Mouse (Mus musculus) forebrain, embryonic 14.5 days (tissue): ENCODE data around the gene Hnrnpa1. TPM values are rescaled to one million over a fixed set of nuclear protein-coding genes. Genes with fewer than 3 reads are reported as not detected.
"Not testable (repeated sequence)": the region's sequence is repeated elsewhere in the genome, so short reads cannot be mapped to it uniquely, and the experiment has no call there.

ENCODE experiments used
- ATAC-seq: fragments of 200-750 bp; cut with Nextera tagmentation; 2 replicates; pipeline ENCODE4 v1.8.0; 2017; ENCODE audit warnings: mild to moderate bottlenecking, moderate library complexity
- DNase-seq: peaks from one replicate; pipeline ENCODE4 v3.0.0-alpha.2; 2015; ENCODE audit warnings: low spot score
- H3K27ac ChIP-seq: fragments of 300-500 bp; sonication (generic); 2 replicates; pipeline ENCODE4 v1.5.1; 2014; ENCODE audit warnings: low read depth, mild to moderate bottlenecking, control low read depth, low read length, moderate library complexity
- H3K27me3 ChIP-seq: fragments of 300-500 bp; sonication (generic); replicated peaks from 2 replicates; pipeline ENCODE4 v1.6.1; 2014; ENCODE audit warnings: low read length, control low read depth, mixed read lengths; ENCODE audit not compliant: control insufficient read depth, insufficient read depth
- H3K36me3 ChIP-seq: fragments of 300-500 bp; sonication (generic); 2 replicates; pipeline ENCODE4 v1.6.1; 2014; ENCODE audit warnings: low read length, control low read depth; ENCODE audit not compliant: control insufficient read depth, insufficient read depth
- H3K4me1 ChIP-seq: fragments of 300-500 bp; sonication (generic); 2 replicates; pipeline ENCODE4 v1.6.1; 2014; ENCODE audit warnings: antibody characterized with exemption, low read length, control low read depth; ENCODE audit not compliant: control insufficient read depth, insufficient read depth
- H3K4me2 ChIP-seq: fragments of 300-500 bp; sonication (generic); 2 replicates; pipeline ENCODE4 v1.6.1; 2014; ENCODE audit warnings: mild to moderate bottlenecking, control low read depth, low read length
- H3K4me3 ChIP-seq: fragments of 300-500 bp; sonication (generic); 2 replicates; pipeline ENCODE4 v1.5.1; 2014; ENCODE audit warnings: low read depth, low read length, control low read depth
- H3K9ac ChIP-seq: fragments of 300-500 bp; sonication (generic); 2 replicates; pipeline ENCODE4 v1.6.1; 2014; ENCODE audit warnings: mild to moderate bottlenecking, low read length, control low read depth, moderate library complexity
- H3K9me3 ChIP-seq: fragments of 300-500 bp; sonication (generic); replicated peaks from 2 replicates; pipeline ENCODE4 v1.6.1; 2016; ENCODE audit warnings: low read length, control low read depth, mixed read lengths; ENCODE audit not compliant: control insufficient read depth
- WGBS: fragments of 180-500 bp; shearing (Covaris S2); extraction: QIAGEN DNeasy Blood & Tissue Kit; methylation state at CpG from one replicate; pipeline ENCODE4 v1.1.7; 2014; 5-methylcytosine and 5-hydroxymethylcytosine counted together
- polyA plus RNA-seq: library from polyadenylated mRNA; unstranded; fragments of >200 nt; fragmentation: Nextera tagmentation; extraction: Ambion mirVana; gene quantifications from 2 replicates; pipeline ENCODE4 v1.2.1, GENCODE M21; 2014

Hnrnpa1 gene
- polyA plus RNA-seq, 1 experiment from 2014 or later, result 857 TPM

- Histone ChIP-seq H3K4me3 (no peak overlapping the region), H3K27ac (no peak overlapping the region), H3K4me1 (no peaks in the 10 kb centered on the region; the same call in 1 of the 2 replicates), H3K9ac (no peak overlapping the region), H3K9me3 (no peaks in the 10 kb centered on the region), H3K27me3 (no peaks in the 10 kb centered on the region), H3K4me2 (no peak overlapping the region), H3K36me3 (peaks cover 11% of the 10 kb centered on the region; the same call in 1 of the 2 replicates)
- WGBS, result 83% methylated on average over 2 of the region's 2 CpGs
- DNase-seq, result no peak
- ATAC-seq, result no peak
These were observed 7.1 kb upstream of the Hnrnpa1 start for GRCm38 (mm10) chr15:103233119-103233518.

GRCm38 (mm10) chr15:103237295-103237694 is 2.9 kb upstream of the Hnrnpa1 start:
- H3K9me3 ChIP-seq, result no peaks in the 10 kb centered on the region
- ATAC-seq (no peak), DNase-seq (no peak)
- H3K4me1 ChIP-seq, result peaks cover 6% of the 10 kb centered on the region
- H3K9ac ChIP-seq, result no peak overlapping the region
- H3K27me3 ChIP-seq, result no peaks in the 10 kb centered on the region
- WGBS, result 92% methylated on average over 7 of the region's 7 CpGs
- peaks cover 25% of the 10 kb centered on the region for H3K36me3 ChIP-seq
- no peak overlapping the region for H3K4me2 ChIP-seq
- no peak overlapping the region for H3K4me3 ChIP-seq
- H3K27ac ChIP-seq, result no peak overlapping the region

- Histone ChIP-seq H3K4me2 (peak overlapping the region; percentile 48), H3K36me3 (peaks cover 44% of the 10 kb centered on the region), H3K9me3 (no peaks in the 10 kb centered on the region), H3K4me3 (peak overlapping the region; percentile 59), H3K27ac (peak overlapping the region; percentile 95), H3K27me3 (no peaks in the 10 kb centered on the region), H3K9ac (peak overlapping the region; percentile 64), H3K4me1 (peaks cover 21% of the 10 kb centered on the region)
- WGBS, result under 1% methylated on average over 26 of the region's 26 CpGs
- DNase-seq, result peak; percentile 99
- ATAC-seq, result peak; percentile 87
These were observed 1.0 kb upstream of the Hnrnpa1 start for GRCm38 (mm10) chr15:103239130-103239684.

DNA sequence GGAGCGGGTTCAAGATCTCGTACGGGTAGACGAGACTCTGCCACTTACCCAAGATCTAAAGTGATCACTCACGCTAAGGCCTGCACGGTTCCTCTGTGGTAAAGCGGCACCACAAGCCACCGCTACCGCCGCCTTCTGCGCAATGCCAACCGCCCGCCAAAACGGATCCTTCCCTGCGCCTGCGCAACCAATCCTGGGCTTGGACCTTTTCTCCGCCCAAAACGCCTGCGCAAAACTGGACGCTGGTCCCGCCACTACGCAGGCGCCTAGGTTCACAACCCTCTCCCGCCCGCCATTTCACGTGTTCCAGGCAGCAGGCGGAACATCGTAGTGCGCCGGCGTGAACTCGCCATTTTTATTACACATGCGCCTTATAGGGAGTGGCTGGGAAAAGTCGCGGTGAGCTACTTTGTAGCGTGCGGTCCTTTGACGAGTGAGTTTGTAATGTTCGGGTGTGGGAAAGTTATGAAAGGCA is 510 bp upstream of the Hnrnpa1 start, which contains the start of gene Cbx5:
Gene Cbx5 (minus strand): TSS at position 132 of the 475 bp plus-strand sequence.
- H3K4me3 ChIP-seq, result peak within 1 kb of the TSS; percentile 59
- under 1% methylated on average over 39 of the region's 39 CpGs for WGBS
- H3K27ac ChIP-seq, result peak within 1 kb of the TSS; percentile 95
- ATAC-seq (peak; percentile 92), DNase-seq (peak; percentile 99)
- peaks cover 21% of the 10 kb centered on the region for H3K4me1 ChIP-seq
- H3K4me2 ChIP-seq, result peak within 1 kb of the TSS; percentile 67
- no peaks in the 10 kb centered on the region for H3K27me3 ChIP-seq
- peak within 1 kb of the TSS; percentile 78 for H3K9ac ChIP-seq
- H3K9me3 ChIP-seq, result no peaks in the 10 kb centered on the region
- peaks cover 43% of the 10 kb centered on the region for H3K36me3 ChIP-seq

- 12% methylated on average over 12 of the region's 12 CpGs for WGBS
- not testable (repeated sequence) for H3K27me3 ChIP-seq, ATAC-seq, H3K9me3 ChIP-seq, DNase-seq
- H3K4me3 ChIP-seq, result peak overlapping the region; percentile 59
- peak overlapping the region; percentile 92 for H3K27ac ChIP-seq
- H3K4me1 ChIP-seq, result peaks cover 24% of the 10 kb centered on the region
- H3K4me2 ChIP-seq, result peak overlapping the region; percentile 67
- H3K36me3 ChIP-seq, result peaks cover 48% of the 10 kb centered on the region
- peak overlapping the region; percentile 78 for H3K9ac ChIP-seq
These were observed 1.1 kb downstream of the Hnrnpa1 start for GRCm38 (mm10) chr15:103241071-103242018.

GRCm38 (mm10) chr15:103242885-103243284 is 2.7 kb downstream of the Hnrnpa1 start:
- WGBS, result 66% methylated on average over 8 of the region's 8 CpGs
- H3K27ac ChIP-seq, result no peak overlapping the region
- H3K9ac ChIP-seq, result peak overlapping the region; percentile 44; the same call in 1 of the 2 replicates
- H3K4me1 ChIP-seq, result peaks cover 24% of the 10 kb centered on the region
- H3K36me3 ChIP-seq, result peaks cover 64% of the 10 kb centered on the region
- H3K9me3 ChIP-seq, result no peaks in the 10 kb centered on the region
- peak overlapping the region; percentile 67 for H3K4me2 ChIP-seq
- DNase-seq, result no peak
- peak overlapping the region; percentile 59 for H3K4me3 ChIP-seq
- H3K27me3 ChIP-seq, result no peaks in the 10 kb centered on the region
- no peak for ATAC-seq

DNA sequence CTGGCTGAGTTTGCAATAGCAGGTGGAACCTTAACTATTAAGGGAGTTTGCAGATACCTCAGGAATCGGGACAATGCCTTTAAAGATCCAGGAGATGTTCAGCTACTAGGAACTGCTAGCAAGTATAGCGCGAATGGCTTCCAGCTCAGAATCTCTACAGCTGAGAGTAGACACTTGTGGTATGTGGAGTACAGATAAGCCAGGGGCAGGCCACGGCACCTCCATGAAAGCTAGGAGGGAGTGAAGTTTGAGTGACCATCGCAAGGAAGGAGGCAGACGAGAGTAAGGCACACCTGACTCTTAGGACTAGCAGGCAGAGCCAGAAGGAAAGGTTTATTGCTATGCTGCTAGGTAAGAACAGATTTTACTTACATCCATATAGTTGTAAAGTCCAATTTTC is 5.4 kb downstream of the Hnrnpa1 start:
- ATAC-seq, result no peak
- Histone ChIP-seq H3K9me3 (no peaks in the 10 kb centered on the region), H3K36me3 (peaks cover 81% of the 10 kb centered on the region)

DNA sequence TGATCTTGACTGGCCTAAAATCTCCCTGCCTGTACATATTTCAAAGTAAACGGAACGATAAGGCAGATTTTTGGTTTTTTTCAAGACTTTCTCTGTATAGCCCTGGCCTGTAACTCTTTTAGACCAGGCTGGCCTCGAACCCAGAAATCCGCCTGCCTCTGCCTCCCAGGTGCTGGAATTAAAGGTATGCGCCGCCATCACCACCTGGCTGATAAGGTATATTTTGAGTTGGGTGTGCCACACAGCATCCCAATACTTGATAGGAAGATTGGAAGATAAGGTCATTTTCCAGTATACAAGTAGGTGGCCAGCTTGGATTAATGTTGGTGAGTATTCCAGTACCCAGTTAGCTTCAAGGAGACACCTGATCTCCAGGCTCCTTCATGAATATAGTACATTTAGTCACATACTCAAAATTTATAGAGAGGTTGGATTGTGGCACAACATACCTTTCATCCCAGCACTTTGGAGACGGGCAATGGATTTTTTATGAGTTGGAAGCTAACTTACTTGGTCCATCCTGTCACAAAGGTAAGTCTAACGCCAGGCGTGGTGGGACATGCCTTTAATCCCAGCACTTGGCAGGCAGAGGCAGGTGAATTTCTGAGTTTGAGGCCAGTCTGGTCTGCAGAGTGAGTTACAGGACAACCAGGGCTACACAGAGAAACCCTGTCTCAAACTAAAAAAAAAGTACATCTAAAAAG is 7.0 kb downstream of the Hnrnpa1 start:
- Histone ChIP-seq H3K9me3 (no peaks in the 10 kb centered on the region), H3K27ac (no peak overlapping the region), H3K9ac (no peak overlapping the region), H3K4me1 (peaks cover 19% of the 10 kb centered on the region), H3K36me3 (peaks cover 68% of the 10 kb centered on the region), H3K4me2 (no peak overlapping the region), H3K4me3 (no peak overlapping the region), H3K27me3 (no peaks in the 10 kb centered on the region)
- WGBS, result 91% methylated on average over 9 of the region's 9 CpGs
- DNase-seq, result no peak
- ATAC-seq, result no peak

More for the DNA sequence above, 5.4 kb downstream of the Hnrnpa1 start:
- Histone ChIP-seq H3K9ac (no peak overlapping the region), H3K27ac (no peak overlapping the region), H3K4me2 (no peak overlapping the region), H3K4me1 (peaks cover 21% of the 10 kb centered on the region), H3K4me3 (no peak overlapping the region), H3K27me3 (no peaks in the 10 kb centered on the region)
- 84% methylated on average over 6 of the region's 6 CpGs for WGBS
- no peak for DNase-seq
